Mouse (Mus musculus) E14TG2a.4 (cell line): ENCODE data around the gene Tenm2.

ENCODE experiments used
- CTCF ChIP-seq: conservative IDR thresholded peaks from 2 replicates; pipeline ENCODE4 v1.5.1; 2014; ENCODE audit warnings: low read length
- POU5F1 ChIP-seq: IDR thresholded peaks from 2 replicates; pipeline ENCODE4 v1.6.1; 2014; ENCODE audit warnings: low read length, borderline replicate concordance

GRCm38 (mm10) chr11:36031751-36032150 is 1204.0 kb downstream of the Tenm2 start:
- no peak for TF ChIP-seq CTCF
- TF ChIP-seq POU5F1 = no peak
